Mouse (Mus musculus) kidney, postnatal 0 days (tissue): ENCODE measurements around the gene Polr2i. TPM values are rescaled to one million over a fixed set of nuclear protein-coding genes. Genes with fewer than 3 reads are reported as not detected.
"Not testable (repeated sequence)": the region's sequence is repeated elsewhere in the genome, so short reads cannot be mapped to it uniquely, and the experiment has no call there.

Source experiments
- ATAC-seq: fragments of 200-750 bp; cut with Nextera tagmentation; replicated peaks from 2 replicates; pipeline ENCODE4 v1.8.0; 2017; ENCODE audit warnings: low read depth, moderate number of reproducible peaks, moderate TSS enrichment, moderate library complexity; ENCODE audit not compliant: low FRiP score
- DNase-seq: peaks from one replicate; pipeline ENCODE4 v3.0.0-alpha.2; 2016; ENCODE audit warnings: low spot score
- H3K27ac ChIP-seq: fragments of 300-500 bp; sonication (generic); 2 replicates; pipeline ENCODE4 v1.5.1; 2014; ENCODE audit warnings: mild to moderate bottlenecking
- H3K27me3 ChIP-seq: fragments of 300-500 bp; sonication (generic); 2 replicates; pipeline ENCODE4 v1.6.1; 2014; ENCODE audit warnings: low read length, mixed read lengths; ENCODE audit not compliant: insufficient read depth
- H3K36me3 ChIP-seq: fragments of 300-500 bp; sonication (generic); 2 replicates; pipeline ENCODE4 v1.6.1; 2014; ENCODE audit warnings: low read length, mixed read lengths; ENCODE audit not compliant: insufficient read depth
- H3K4me1 ChIP-seq: fragments of 300-500 bp; sonication (generic); replicated peaks from 2 replicates; pipeline ENCODE4 v1.6.1; 2014; ENCODE audit warnings: antibody characterized with exemption, low read length, mixed read lengths; ENCODE audit not compliant: insufficient read depth
- H3K4me2 ChIP-seq: fragments of 300-500 bp; sonication (generic); 2 replicates; pipeline ENCODE4 v1.6.1; 2014; ENCODE audit warnings: mild to moderate bottlenecking, low read length, moderate library complexity, mixed read lengths
- H3K4me3 ChIP-seq: fragments of 300-500 bp; sonication (generic); replicated peaks from 2 replicates; pipeline ENCODE4 v1.5.1; 2014; ENCODE audit warnings: low read depth, low read length
- H3K9ac ChIP-seq: fragments of 300-500 bp; sonication (generic); 2 replicates; pipeline ENCODE4 v1.6.1; 2014; ENCODE audit warnings: low read depth, low read length
- H3K9me3 ChIP-seq: fragments of 300-500 bp; sonication (generic); replicated peaks from 2 replicates; pipeline ENCODE4 v1.6.1; 2016; ENCODE audit warnings: low read length, inconsistent platforms, mixed read lengths
- CTCF ChIP-seq: IDR thresholded peaks from 2 replicates; pipeline ENCODE4 v1.5.1; 2016; ENCODE audit warnings: antibody characterized with exemption, low read depth, mild to moderate bottlenecking, moderate library complexity
- WGBS: fragments of 180-500 bp; shearing (Covaris S2); extraction: QIAGEN DNeasy Blood & Tissue Kit; methylation state at CpG from one replicate; pipeline ENCODE4 v1.1.7; 2014; 5-methylcytosine and 5-hydroxymethylcytosine counted together
- polyA plus RNA-seq: library from polyadenylated mRNA; unstranded; fragments of >200 nt; fragmentation: Nextera tagmentation; extraction: Ambion mirVana; gene quantifications from 2 replicates; pipeline ENCODE4 v1.2.1, GENCODE M21; 2015

Polr2i gene
- polyA plus RNA-seq, 1 experiment from 2014 or later: 157 TPM

- Histone ChIP-seq H3K27me3 (no peaks in the 10 kb centered on the region), H3K9ac (no peak overlapping the region), H3K27ac (no peak overlapping the region), H3K9me3 (no peaks in the 10 kb centered on the region), H3K4me2 (no peak overlapping the region), H3K4me1 (no peaks in the 10 kb centered on the region), H3K36me3 (no peaks in the 10 kb centered on the region), H3K4me3 (no peak overlapping the region)
- ATAC-seq (no peak), DNase-seq (no peak)
- TF ChIP-seq CTCF: no peak
- 77% methylated on average over 11 of the region's 11 CpGs for WGBS
These were observed 28.7 kb upstream of the Polr2i start for GRCm38 (mm10) chr7:30202895-30203690.

GRCm38 (mm10) chr7:30204380-30204779 lies 27.4 kb upstream of the Polr2i start:
- no peak for ATAC-seq
- 46% methylated on average over 8 of the region's 8 CpGs for WGBS
- DNase-seq: no peak
- no peak for TF ChIP-seq CTCF
- no peaks in the 10 kb centered on the region for H3K4me1 ChIP-seq
- H3K27me3 ChIP-seq: no peaks in the 10 kb centered on the region
- H3K4me3 ChIP-seq: no peak overlapping the region
- no peak overlapping the region for H3K4me2 ChIP-seq
- no peaks in the 10 kb centered on the region for H3K9me3 ChIP-seq
- H3K27ac ChIP-seq: no peak overlapping the region
- H3K36me3 ChIP-seq: no peaks in the 10 kb centered on the region
- H3K9ac ChIP-seq: no peak overlapping the region

- Histone ChIP-seq H3K9ac (no peak overlapping the region), H3K27ac (no peak overlapping the region), H3K4me2 (no peak overlapping the region), H3K36me3 (no peaks in the 10 kb centered on the region), H3K9me3 (no peaks in the 10 kb centered on the region), H3K4me1 (no peaks in the 10 kb centered on the region), H3K27me3 (no peaks in the 10 kb centered on the region), H3K4me3 (no peak overlapping the region)
- WGBS: 5% methylated on average over 2 of the region's 2 CpGs
- no peak for ATAC-seq
- peak; percentile 80 for DNase-seq
- peak; percentile 88 for TF ChIP-seq CTCF
These were observed 26.4 kb upstream of the Polr2i start for GRCm38 (mm10) chr7:30205383-30205782.

- H3K27ac ChIP-seq, H3K4me2 ChIP-seq, ATAC-seq, DNase-seq, H3K4me3 ChIP-seq, H3K9me3 ChIP-seq, H3K4me1 ChIP-seq, H3K36me3 ChIP-seq, H3K9ac ChIP-seq, H3K27me3 ChIP-seq: not testable (repeated sequence)
- 54% methylated on average over 5 of the region's 5 CpGs for WGBS
These were observed 25.4 kb upstream of the Polr2i start for GRCm38 (mm10) chr7:30206364-30206763.

- ATAC-seq (no peak), DNase-seq (no peak)
- WGBS: 19% methylated on average over 4 of the region's 4 CpGs
- Histone ChIP-seq H3K4me3 (no peak overlapping the region), H3K27ac (0 out of 2 replicates have a peak overlapping the region, but pooled peaks have one; percentile 36), H3K4me1 (no peaks in the 10 kb centered on the region), H3K4me2 (no peak overlapping the region), H3K27me3 (no peaks in the 10 kb centered on the region), H3K36me3 (no peaks in the 10 kb centered on the region), H3K9me3 (no peaks in the 10 kb centered on the region), H3K9ac (no peak overlapping the region)
- no peak for TF ChIP-seq CTCF
These were observed 20.7 kb upstream of the Polr2i start for GRCm38 (mm10) chr7:30211025-30211424.

GRCm38 (mm10) chr7:30213881-30214280 lies 17.9 kb upstream of the Polr2i start:
- TF ChIP-seq CTCF: no peak
- H3K4me1 ChIP-seq: no peaks in the 10 kb centered on the region
- H3K36me3 ChIP-seq: no peaks in the 10 kb centered on the region
- H3K4me3 ChIP-seq: no peak overlapping the region
- no peak for ATAC-seq
- DNase-seq: no peak
- H3K4me2 ChIP-seq: no peak overlapping the region
- H3K27me3 ChIP-seq: no peaks in the 10 kb centered on the region
- WGBS: 89% methylated on average over 3 of the region's 3 CpGs
- H3K9ac ChIP-seq: no peak overlapping the region
- no peak overlapping the region for H3K27ac ChIP-seq
- H3K9me3 ChIP-seq: no peaks in the 10 kb centered on the region
